Mouse (Mus musculus) CD4-positive, CD25-positive, alpha-beta regulatory T cell, adult 4 months (primary cell): ENCODE results near the gene Gm12666. TPM values are rescaled to one million over a fixed set of nuclear protein-coding genes. Genes with fewer than 3 reads are reported as not detected.
"Not testable (repeated sequence)": the region's sequence is repeated elsewhere in the genome, so short reads cannot be mapped to it uniquely, and the experiment has no call there.

Source experiments
- ATAC-seq: one replicate; pipeline ENCODE4 v1.8.0; 2017
- polyA plus RNA-seq, 2 experiments: library from polyadenylated mRNA; unstranded; fragments of 100-300 nt; shearing (Covaris generic); gene quantifications; one replicate each; pipeline ENCODE4 v1.2.1; 2017

Gm12666 gene
- not detected for polyA plus RNA-seq

DNA sequence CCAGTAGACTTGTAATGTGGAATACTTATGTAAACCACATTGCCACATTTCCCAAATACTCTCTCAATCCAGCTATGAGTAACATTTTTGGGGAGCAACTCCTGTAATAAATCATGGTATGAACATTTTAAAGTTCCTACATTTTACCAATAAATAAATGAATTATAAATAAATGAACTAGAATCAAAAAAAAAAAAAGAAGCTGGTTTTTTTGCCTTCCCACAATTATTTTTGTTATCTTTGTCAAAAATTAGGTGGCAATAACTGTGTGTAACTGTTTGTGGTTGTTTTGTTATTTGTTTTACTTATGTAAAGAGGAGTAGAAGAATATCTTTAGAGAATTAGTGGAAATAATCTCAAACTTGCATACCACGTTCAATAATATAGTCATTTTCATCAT is at the start of gene Gm12666:
Gm12666 (minus strand) TSS at position 101 of the 400 bp plus-strand sequence.
- not testable (repeated sequence) for ATAC-seq

DNA sequence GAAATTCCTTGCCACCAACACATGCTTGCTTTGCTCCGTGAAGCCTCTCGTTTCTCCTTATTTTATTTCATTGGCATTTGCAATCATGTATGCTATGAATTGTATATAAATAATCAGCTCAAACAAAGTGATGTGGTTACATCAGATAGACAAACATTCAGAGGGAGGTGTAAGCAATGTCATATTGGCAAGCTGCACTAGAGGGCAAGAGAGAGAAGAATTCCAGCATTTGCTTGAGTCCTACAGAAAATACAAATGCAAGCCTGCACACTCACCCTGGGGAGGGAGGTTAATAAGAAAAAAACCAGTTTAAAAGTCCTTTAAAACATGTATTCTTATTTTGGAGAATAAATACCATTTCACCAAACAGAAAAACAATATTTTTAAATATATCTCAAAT is 34.8 kb upstream of the Gm12666 start:
- ATAC-seq = no peak

DNA sequence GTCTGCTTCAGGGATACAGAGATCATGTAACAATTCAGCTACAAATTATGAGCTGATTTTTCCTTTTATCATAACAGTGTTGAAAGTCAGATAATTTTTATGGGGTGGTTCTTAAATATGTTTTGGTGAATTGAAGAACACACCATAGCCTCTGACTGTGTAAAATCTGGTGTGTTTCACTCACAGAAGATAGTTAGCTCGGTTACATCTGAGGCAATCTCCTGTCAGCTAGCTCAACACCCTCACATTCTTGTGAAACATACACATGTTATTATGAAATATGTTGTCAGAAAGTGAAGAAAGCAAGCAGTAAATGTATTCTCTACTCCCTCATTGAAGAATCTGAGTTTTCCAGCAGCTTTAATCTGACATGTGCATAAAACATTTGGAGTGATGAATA is 24.7 kb upstream of the Gm12666 start:
- no peak for ATAC-seq

GRCm38 (mm10) chr4:92152646-92153045 is 38.9 kb downstream of the Gm12666 start:
- ATAC-seq = no peak

- no peak for ATAC-seq
Observed at GRCm38 (mm10) chr4:92147134-92147533, 44.4 kb downstream of the Gm12666 start, which contains the start of gene Izumo3. Gene Izumo3, minus strand, starts transcription at chr4:92147234.

Other genes starting within 250 kb of the Gm12666 start
- gene Izumo3, start 44.5 kb downstream of the Gm12666 start, polyA plus RNA-seq = not detected